Mouse (Mus musculus): ENCODE data around the gene Bco2. TPM values are rescaled to one million over a fixed set of nuclear protein-coding genes. Genes with fewer than 3 reads are reported as not detected.

Gene Bco2
- polyA plus RNA-seq, 1 experiment: not detected

GRCm38 (mm10) chr9:50553547-50553946, 1.4 kb downstream of the Bco2 start:
- no peak overlapping the region for H3K27ac ChIP-seq (ENCODE audit: insufficient read depth, low read length)
- no peaks in the 10 kb centered on the region for H3K36me3 ChIP-seq (ENCODE audit: control insufficient read depth, insufficient read depth, low read length, poor library complexity, severe bottlenecking)
- no peaks in the 10 kb centered on the region; the same call in 1 of the 2 replicates for H3K27me3 ChIP-seq (ENCODE audit: control insufficient read depth, insufficient read depth, low read length, poor library complexity, severe bottlenecking)
- TF ChIP-seq POLR2A (IDR thresholded peaks at IDR 0.05; ENCODE audit: insufficient read depth, low read length): no peak
- no peak for TF ChIP-seq EP300 (IDR thresholded peaks at IDR 0.05; ENCODE audit: insufficient read depth, low read depth, low read length)
- no peaks in the 10 kb centered on the region for H3K4me1 ChIP-seq (ENCODE audit: control insufficient read depth, insufficient read depth, low read length)
- H3K9ac ChIP-seq (ENCODE audit: low read depth, poor library complexity, severe bottlenecking): no peak overlapping the region
- no peaks in the 10 kb centered on the region for H3K9me3 ChIP-seq (replicated peaks; ENCODE audit: control insufficient read depth, insufficient read depth, low read length, poor library complexity, severe bottlenecking)
- no peak overlapping the region for H3K4me3 ChIP-seq (ENCODE audit: low read depth, low read length)

GRCm38 (mm10) chr9:50552206-50552605, 2.8 kb downstream of the Bco2 start:
- H3K4me3 ChIP-seq (ENCODE audit: low read depth, low read length): no peak overlapping the region
- H3K27ac ChIP-seq (ENCODE audit: insufficient read depth, low read length): no peak overlapping the region
- TF ChIP-seq EP300 (IDR thresholded peaks at IDR 0.05; ENCODE audit: insufficient read depth, low read depth, low read length) (no peak), CTCF (IDR thresholded peaks at IDR 0.05; ENCODE audit: low read depth, low read length) (no peak), POLR2A (IDR thresholded peaks at IDR 0.05; ENCODE audit: insufficient read depth, low read length) (no peak)
- H3K9ac ChIP-seq (ENCODE audit: low read depth, poor library complexity, severe bottlenecking): no peak overlapping the region
- H3K36me3 ChIP-seq (ENCODE audit: control insufficient read depth, insufficient read depth, low read length, poor library complexity, severe bottlenecking): no peaks in the 10 kb centered on the region
- H3K27me3 ChIP-seq (ENCODE audit: control insufficient read depth, insufficient read depth, low read length, poor library complexity, severe bottlenecking): no peaks in the 10 kb centered on the region
- no peaks in the 10 kb centered on the region for H3K9me3 ChIP-seq (replicated peaks; ENCODE audit: control insufficient read depth, insufficient read depth, low read length, poor library complexity, severe bottlenecking)
- H3K4me1 ChIP-seq (ENCODE audit: control insufficient read depth, insufficient read depth, low read length): no peaks in the 10 kb centered on the region

GRCm38 (mm10) chr9:50548936-50549335, 6.0 kb downstream of the Bco2 start:
- H3K4me3 ChIP-seq (ENCODE audit: low read depth, low read length): no peak overlapping the region
- no peaks in the 10 kb centered on the region for H3K4me1 ChIP-seq (ENCODE audit: control insufficient read depth, insufficient read depth, low read length)
- TF ChIP-seq EP300 (IDR thresholded peaks at IDR 0.05; ENCODE audit: insufficient read depth, low read depth, low read length): no peak
- H3K36me3 ChIP-seq (ENCODE audit: control insufficient read depth, insufficient read depth, low read length, poor library complexity, severe bottlenecking): no peaks in the 10 kb centered on the region
- no peak overlapping the region for H3K9ac ChIP-seq (ENCODE audit: low read depth, poor library complexity, severe bottlenecking)
- no peaks in the 10 kb centered on the region for H3K9me3 ChIP-seq (replicated peaks; ENCODE audit: control insufficient read depth, insufficient read depth, low read length, poor library complexity, severe bottlenecking)
- H3K27me3 ChIP-seq (ENCODE audit: control insufficient read depth, insufficient read depth, low read length, poor library complexity, severe bottlenecking): no peaks in the 10 kb centered on the region
- H3K27ac ChIP-seq (ENCODE audit: insufficient read depth, low read length): no peak overlapping the region

GRCm38 (mm10) chr9:50547859-50548478, 7.0 kb downstream of the Bco2 start:
- H3K27me3 ChIP-seq (ENCODE audit: control insufficient read depth, insufficient read depth, low read length, poor library complexity, severe bottlenecking): no peaks in the 10 kb centered on the region
- H3K36me3 ChIP-seq (ENCODE audit: control insufficient read depth, insufficient read depth, low read length, poor library complexity, severe bottlenecking): no peaks in the 10 kb centered on the region
- TF ChIP-seq POLR2A (IDR thresholded peaks at IDR 0.05; ENCODE audit: insufficient read depth, low read length) (no peak), CTCF (IDR thresholded peaks at IDR 0.05; ENCODE audit: low read depth, low read length) (no peak), EP300 (IDR thresholded peaks at IDR 0.05; ENCODE audit: insufficient read depth, low read depth, low read length) (no peak)
- no peak overlapping the region for H3K27ac ChIP-seq (ENCODE audit: insufficient read depth, low read length)
- H3K9me3 ChIP-seq (replicated peaks; ENCODE audit: control insufficient read depth, insufficient read depth, low read length, poor library complexity, severe bottlenecking): no peaks in the 10 kb centered on the region
- no peaks in the 10 kb centered on the region for H3K4me1 ChIP-seq (ENCODE audit: control insufficient read depth, insufficient read depth, low read length)
- H3K9ac ChIP-seq (ENCODE audit: low read depth, poor library complexity, severe bottlenecking): no peak overlapping the region
- no peak overlapping the region for H3K4me3 ChIP-seq (ENCODE audit: low read depth, low read length)

GRCm38 (mm10) chr9:50542401-50542800, 12.6 kb downstream of the Bco2 start:
- Histone ChIP-seq H3K4me3 (ENCODE audit: low read depth, low read length) (no peak overlapping the region), H3K36me3 (ENCODE audit: control insufficient read depth, insufficient read depth, low read length, poor library complexity, severe bottlenecking) (no peaks in the 10 kb centered on the region), H3K4me1 (ENCODE audit: control insufficient read depth, insufficient read depth, low read length) (no peaks in the 10 kb centered on the region), H3K27me3 (ENCODE audit: control insufficient read depth, insufficient read depth, low read length, poor library complexity, severe bottlenecking) (no peaks in the 10 kb centered on the region), H3K27ac (ENCODE audit: insufficient read depth, low read length) (no peak overlapping the region), H3K9ac (ENCODE audit: low read depth, poor library complexity, severe bottlenecking) (no peak overlapping the region), H3K9me3 (replicated peaks; ENCODE audit: control insufficient read depth, insufficient read depth, low read length, poor library complexity, severe bottlenecking) (no peaks in the 10 kb centered on the region; the same call in 1 of the 2 replicates)
- TF ChIP-seq CTCF (IDR thresholded peaks at IDR 0.05; ENCODE audit: low read depth, low read length): no peak
- no peak for TF ChIP-seq POLR2A (IDR thresholded peaks at IDR 0.05; ENCODE audit: insufficient read depth, low read length)
- TF ChIP-seq EP300 (IDR thresholded peaks at IDR 0.05; ENCODE audit: insufficient read depth, low read depth, low read length): no peak

GRCm38 (mm10) chr9:50540170-50540569, 14.8 kb downstream of the Bco2 start:
- Histone ChIP-seq H3K9ac (ENCODE audit: low read depth, poor library complexity, severe bottlenecking) (no peak overlapping the region), H3K27ac (ENCODE audit: insufficient read depth, low read length) (no peak overlapping the region), H3K4me3 (ENCODE audit: low read depth, low read length) (no peak overlapping the region), H3K9me3 (replicated peaks; ENCODE audit: control insufficient read depth, insufficient read depth, low read length, poor library complexity, severe bottlenecking) (no peaks in the 10 kb centered on the region; the same call in 1 of the 2 replicates), H3K4me1 (ENCODE audit: control insufficient read depth, insufficient read depth, low read length) (no peaks in the 10 kb centered on the region), H3K36me3 (ENCODE audit: control insufficient read depth, insufficient read depth, low read length, poor library complexity, severe bottlenecking) (no peaks in the 10 kb centered on the region), H3K27me3 (ENCODE audit: control insufficient read depth, insufficient read depth, low read length, poor library complexity, severe bottlenecking) (no peaks in the 10 kb centered on the region)
- TF ChIP-seq POLR2A (IDR thresholded peaks at IDR 0.05; ENCODE audit: insufficient read depth, low read length) (no peak), EP300 (IDR thresholded peaks at IDR 0.05; ENCODE audit: insufficient read depth, low read depth, low read length) (no peak), CTCF (IDR thresholded peaks at IDR 0.05; ENCODE audit: low read depth, low read length) (no peak)

Measured in ES-Bruce4 (cell line).